Mouse (Mus musculus) left cerebral cortex, adult 8-10 months (tissue): ENCODE results near the gene Add3. TPM values are rescaled to one million over a fixed set of nuclear protein-coding genes. Genes with fewer than 3 reads are reported as not detected.

ENCODE experiments used
- DNase-seq, 2 experiments: peaks; one replicate each; pipeline ENCODE4 v3.0.0; 2022; ENCODE audit warnings: low spot score in 2 of 2
- total RNA-seq, 4 experiments: library from RNA; stranded (reverse); gene quantifications; 2 replicates each; pipeline ENCODE4 v1.2.4; 2022

Gene Add3
- total RNA-seq, 4 experiments from 2014 or later, result 101 to 107 (median 105) TPM

GRCm38 (mm10) chr19:53273055-53273722 lies 132.9 kb downstream of the Add3 start:
- no peak for DNase-seq

GRCm38 (mm10) chr19:53273781-53274428 lies 133.7 kb downstream of the Add3 start:
- no peak for DNase-seq

DNA sequence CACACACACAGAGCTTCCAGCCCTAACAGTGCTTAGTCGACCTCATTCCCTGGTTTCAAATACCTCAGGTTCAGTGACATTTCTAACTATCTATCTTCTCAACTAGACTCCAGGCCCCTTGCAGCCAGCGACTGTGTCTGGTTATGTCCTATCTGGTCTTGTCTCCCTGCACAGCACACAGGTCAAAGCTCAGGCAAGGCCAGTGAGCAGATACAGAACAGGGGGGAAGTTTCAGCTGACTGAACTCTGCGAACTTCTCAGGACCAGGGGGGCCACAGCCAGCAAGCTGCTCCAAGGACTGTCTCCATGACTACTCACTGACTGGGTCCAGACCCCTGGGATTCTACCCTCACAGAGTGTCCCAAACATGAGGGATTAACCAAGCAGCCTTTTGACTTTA lies 135.0 kb downstream of the Add3 start:
- DNase-seq, result no peak

DNA sequence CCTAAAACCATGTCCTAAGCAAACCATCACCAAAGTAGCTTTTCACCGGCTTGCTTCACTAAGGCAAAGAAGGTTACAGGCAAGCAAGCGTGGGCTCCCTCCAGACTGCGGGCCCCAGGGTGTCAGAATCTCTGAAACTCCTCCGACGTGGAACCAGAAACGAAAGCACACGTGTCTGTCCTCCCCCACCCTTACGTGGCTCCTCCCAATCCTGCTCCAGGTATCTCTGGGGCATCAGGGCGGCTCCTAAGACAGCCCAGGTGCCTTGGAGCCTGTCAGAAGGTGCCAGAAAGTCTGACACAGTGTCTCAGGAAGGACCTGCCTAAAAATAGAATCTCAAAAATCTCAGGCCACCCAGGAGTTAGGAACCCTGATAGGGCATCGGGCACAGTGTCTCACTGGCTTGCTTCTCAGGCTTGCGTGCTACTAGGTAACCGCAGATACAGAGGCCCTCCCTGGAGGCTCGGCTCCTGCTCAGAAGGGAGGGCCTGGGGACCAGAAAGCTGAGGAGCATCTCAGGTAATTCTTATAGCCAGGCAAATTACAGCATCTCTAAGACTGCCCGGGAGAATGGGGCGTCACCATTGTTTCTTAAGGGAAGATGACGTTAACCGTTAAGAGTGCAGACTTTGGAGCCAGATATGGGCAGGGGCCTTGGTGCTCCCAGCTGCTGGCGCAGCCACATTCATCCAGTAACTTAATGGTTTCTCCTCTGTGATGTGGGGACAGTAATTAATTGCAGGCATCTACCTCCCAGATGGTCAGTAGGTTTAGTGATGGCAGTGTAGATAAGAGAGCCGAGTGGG lies 136.9 kb downstream of the Add3 start:
- DNase-seq, result no peak

GRCm38 (mm10) chr19:53278491-53279415 lies 138.5 kb downstream of the Add3 start:
- no peak for DNase-seq

DNA sequence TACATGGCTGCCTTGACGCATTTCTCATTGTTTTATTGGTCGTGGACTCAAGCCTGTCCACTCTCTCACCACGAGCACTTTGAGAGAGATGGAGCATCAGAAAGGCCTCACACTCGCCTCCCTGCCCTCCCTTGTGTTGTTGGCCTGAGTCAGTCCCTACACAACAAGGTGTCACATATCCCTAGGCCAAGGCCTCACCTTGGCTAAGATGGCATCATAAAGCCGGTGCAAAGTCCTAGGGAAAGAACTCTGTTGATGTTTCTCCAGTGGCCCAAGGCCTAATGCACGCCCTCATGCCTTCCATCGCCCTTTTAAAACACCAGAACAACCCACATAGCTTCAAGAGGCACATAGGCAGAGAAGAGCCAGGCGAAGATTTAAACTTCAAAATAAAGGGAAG lies 140.0 kb downstream of the Add3 start:
- DNase-seq, result no peak

- no peak for DNase-seq
These were observed 142.3 kb downstream of the Add3 start for GRCm38 (mm10) chr19:53282571-53282970.

DNA sequence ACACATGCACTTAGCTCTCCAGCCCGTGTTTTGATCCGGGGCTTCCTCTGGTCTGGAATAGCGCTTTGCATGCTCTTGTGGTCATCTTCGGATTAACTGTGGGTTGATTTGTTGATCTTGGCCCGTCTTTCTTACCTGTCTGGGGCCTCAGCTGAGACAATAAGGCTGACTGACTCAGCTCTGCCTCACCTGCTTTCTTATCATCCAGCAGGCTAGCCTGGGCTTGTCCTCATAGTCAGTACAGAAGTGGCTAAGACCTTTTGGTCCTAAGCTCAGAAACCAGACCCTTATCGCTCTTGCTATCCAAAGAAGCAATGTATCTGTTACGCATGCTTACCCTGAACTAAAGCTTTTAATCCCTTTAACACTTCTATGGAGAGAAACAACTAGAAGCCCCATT lies 143.5 kb downstream of the Add3 start:
- no peak for DNase-seq

DNA sequence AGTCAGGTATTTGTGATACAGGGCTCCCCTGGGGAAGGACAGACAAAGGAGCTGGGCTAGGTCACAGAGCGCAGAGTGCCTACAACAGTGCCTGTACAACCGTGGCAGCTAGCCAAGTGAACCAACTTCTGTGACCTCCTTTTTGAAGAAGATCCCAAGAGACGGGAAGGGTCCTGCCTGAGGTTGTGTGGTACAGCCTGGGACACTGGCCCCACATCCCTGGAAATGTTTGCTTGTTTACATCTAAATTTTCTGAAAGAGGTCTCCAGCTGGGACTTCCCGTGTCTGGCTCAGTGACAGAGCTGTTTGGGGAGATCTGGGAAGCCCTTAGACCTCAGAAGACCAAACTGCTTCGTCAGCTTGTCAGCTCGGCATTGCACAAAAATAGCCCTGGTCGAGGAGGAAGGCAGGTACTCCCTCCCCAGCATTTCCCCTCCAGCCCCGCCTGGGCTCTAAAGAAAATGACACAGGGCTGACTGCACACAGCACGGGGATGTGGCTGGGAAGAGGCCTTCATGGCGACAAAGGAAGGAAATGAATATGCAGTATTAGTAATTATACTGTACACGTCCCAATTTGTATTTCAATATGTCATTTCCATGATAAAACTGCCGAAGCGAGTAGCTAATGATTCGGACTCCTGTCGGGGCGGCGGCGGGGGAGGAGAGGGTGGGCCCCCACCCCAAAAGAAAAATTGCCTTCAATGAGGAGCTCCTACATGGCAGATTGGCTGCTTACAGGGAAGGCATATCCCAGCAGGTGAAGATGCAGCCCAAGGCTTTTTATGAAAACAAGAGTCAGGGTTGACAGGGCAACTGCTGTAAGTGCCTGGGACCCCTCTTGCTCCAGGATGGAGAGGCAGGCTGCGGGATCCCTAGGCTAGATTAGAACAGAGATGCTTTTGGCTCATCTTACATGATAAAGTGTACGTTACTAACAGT lies 144.3 kb downstream of the Add3 start:
- no peak for DNase-seq

DNA sequence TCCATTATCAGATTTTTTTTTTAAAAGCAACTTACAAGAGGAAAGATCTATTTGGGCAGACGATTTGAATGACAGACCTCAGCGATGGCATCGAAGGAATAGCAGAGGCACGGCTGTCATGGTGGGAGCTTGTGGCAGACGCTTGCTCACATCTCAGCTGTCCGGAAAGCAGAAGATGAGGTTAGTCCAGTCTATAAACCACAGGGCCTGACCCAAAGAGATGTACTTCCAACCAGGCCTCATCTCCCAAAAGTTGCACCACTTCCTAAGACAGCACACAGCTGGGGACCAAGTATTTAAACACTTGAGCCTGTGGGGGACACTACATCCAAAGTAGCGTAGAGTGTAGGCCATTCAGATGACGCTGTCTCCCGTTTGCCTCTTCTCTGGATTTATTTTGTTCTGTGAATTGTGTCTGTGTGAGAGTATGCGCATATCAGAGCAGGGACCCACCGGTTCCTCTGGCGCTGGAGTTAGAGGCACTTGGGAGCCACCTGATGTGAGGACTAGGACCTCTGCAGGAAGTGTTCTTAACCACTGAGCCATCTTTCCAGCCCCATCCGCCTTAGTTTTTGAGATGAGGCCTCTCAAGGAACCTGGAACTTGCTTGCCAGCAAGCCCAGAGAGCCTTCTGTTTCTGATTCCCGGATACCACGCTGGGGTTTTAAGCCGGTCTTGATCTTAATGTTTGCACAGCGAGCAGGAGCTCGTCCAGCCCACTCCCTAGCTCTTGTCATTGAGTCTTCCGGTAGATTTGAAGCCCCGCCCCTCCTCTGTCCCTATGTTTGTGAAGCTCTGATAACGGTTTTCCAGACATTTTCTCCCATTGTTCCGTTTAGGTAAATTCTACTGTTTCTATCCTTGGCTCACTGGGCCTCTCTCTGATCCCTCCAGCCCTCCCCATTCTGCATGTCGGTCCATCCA lies 156.3 kb downstream of the Add3 start:
- DNase-seq, result no peak

Other genes with a start within 250 kb of the Add3 start
- 10 to 100 TPM; 59.6 to 74.9 (median 68.6) TPM for gene Xpnpep1, start 100.2 kb upstream of the Add3 start, total RNA-seq
- gene Mxi1, start 170.1 kb downstream of the Add3 start, total RNA-seq, result 10 to 100 TPM; 81.4 to 89.0 (median 87.7) TPM
- not detected for gene Gm10197, start 231.3 kb downstream of the Add3 start, total RNA-seq